Mouse (Mus musculus) MEL (cell line): ENCODE data around the gene Eno4.

Experiments
- CTCF ChIP-seq, 3 experiments: IDR thresholded peaks in 2 of 3; conservative IDR thresholded peaks in 1 of 3; 2 replicates each; pipeline ENCODE4 v1.5.1; 2011 to 2012; ENCODE audit warnings: low read length in 3 of 3, low read depth in 2 of 3, mild to moderate bottlenecking in 2 of 3, improper control_type of control experiment in 1 of 3, inconsistent platforms in 1 of 3, mixed read lengths in 1 of 3, moderate library complexity in 1 of 3; ENCODE audit not compliant: control insufficient read depth in 1 of 3, insufficient read depth in 1 of 3, poor library complexity in 1 of 3, severe bottlenecking in 1 of 3
- JUND ChIP-seq: IDR thresholded peaks from 2 replicates; pipeline ENCODE4 v1.6.1; 2011; ENCODE audit warnings: low read depth, mild to moderate bottlenecking, improper control_type of control experiment, low read length
- MXI1 ChIP-seq: IDR thresholded peaks from 2 replicates; pipeline ENCODE4 v1.6.1; 2011; ENCODE audit warnings: mild to moderate bottlenecking, low read depth, low read length, improper control_type of control experiment
- POLR2A ChIP-seq, 2 experiments: IDR thresholded peaks; 2 replicates each; pipeline ENCODE4 v1.6.1; 2011 to 2012; ENCODE audit warnings: low read length in 2 of 2, mild to moderate bottlenecking in 2 of 2, control low read depth in 1 of 2, improper control_type of control experiment in 1 of 2, low read depth in 1 of 2, moderate library complexity in 1 of 2; ENCODE audit not compliant: control insufficient read depth in 1 of 2, insufficient read depth in 1 of 2, poor library complexity in 1 of 2
- TAL1 ChIP-seq: IDR thresholded peaks from 2 replicates; pipeline ENCODE4 v1.6.1; 2012; ENCODE audit warnings: mild to moderate bottlenecking, inconsistent platforms, low read length, moderate library complexity, mixed read lengths
- TBP ChIP-seq: IDR thresholded peaks from 2 replicates; pipeline ENCODE4 v1.8.0; 2011; ENCODE audit warnings: low read depth, low read length, improper control_type of control experiment
- USF1 ChIP-seq: IDR thresholded peaks from 2 replicates; pipeline ENCODE4 v1.6.1; 2014; ENCODE audit warnings: low read depth, mild to moderate bottlenecking, inconsistent platforms, low read length, improper control_type of control experiment, moderate library complexity
- ZC3H11A ChIP-seq: IDR thresholded peaks from 2 replicates; pipeline ENCODE4 v1.6.1; 2012; ENCODE audit warnings: low read depth, mild to moderate bottlenecking, inconsistent platforms, low read length, improper control_type of control experiment
- ZKSCAN1 ChIP-seq: IDR thresholded peaks from 2 replicates; pipeline ENCODE4 v1.6.1; 2012; ENCODE audit warnings: low read depth, mild to moderate bottlenecking, inconsistent platforms, low read length, improper control_type of control experiment, moderate library complexity

DNA sequence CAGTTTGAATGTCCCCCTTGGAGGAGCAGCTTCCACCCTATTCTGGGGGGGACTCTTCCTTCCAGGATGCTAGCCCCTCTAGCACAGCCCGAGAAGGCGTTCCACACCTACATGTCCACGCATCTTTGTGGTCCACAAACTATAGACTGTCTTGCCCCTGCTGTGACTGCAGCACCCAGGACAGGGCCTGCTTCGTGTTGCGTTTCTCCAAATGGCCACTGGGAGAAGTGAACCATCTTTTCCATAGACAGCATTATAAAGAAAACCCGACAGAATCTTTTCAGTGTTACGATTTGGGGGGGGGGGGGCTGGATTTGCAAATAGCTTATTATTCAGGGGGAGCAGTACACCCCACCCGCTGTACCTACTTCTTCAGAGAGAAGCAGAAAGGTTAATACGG, 36.5 kb upstream of the Eno4 start:
- TF ChIP-seq ZC3H11A (no peak), TBP (no peak), USF1 (no peak), JUND (no peak), POLR2A (IDR thresholded peaks at IDR 0.05; ENCODE audit: control insufficient read depth in 1 of 2, insufficient read depth in 1 of 2, low read depth in 1 of 2, low read length in 2 of 2, poor library complexity in 1 of 2) (no peak), CTCF (IDR thresholded peaks at IDR 0.05 in 2 of 3, conservative IDR thresholded peaks at IDR 0.05 in 1 of 3; ENCODE audit: control insufficient read depth in 1 of 3, insufficient read depth in 1 of 3, low read depth in 2 of 3, low read length in 3 of 3, poor library complexity in 1 of 3, severe bottlenecking in 1 of 3) (no peak), ZKSCAN1 (no peak), TAL1 (no peak), MXI1 (no peak)
